Mouse (Mus musculus) hindbrain, embryonic 14.5 days (tissue): Measurements from ENCODE around the gene Olfr1044. TPM values are rescaled to one million over a fixed set of nuclear protein-coding genes. Genes with fewer than 3 reads are reported as not detected.
"Not testable (repeated sequence)": the region's sequence is repeated elsewhere in the genome, so short reads cannot be mapped to it uniquely, and the experiment has no call there.

Experiments used
- ATAC-seq: fragments of 200-750 bp; cut with Nextera tagmentation; 2 replicates; pipeline ENCODE4 v1.8.0; 2017; ENCODE audit warnings: moderate number of reproducible peaks, mild to moderate bottlenecking, moderate TSS enrichment, moderate library complexity; ENCODE audit not compliant: low FRiP score
- DNase-seq: peaks from one replicate; pipeline ENCODE4 v3.0.0-alpha.2; 2015; ENCODE audit warnings: low spot score
- H3K27ac ChIP-seq: fragments of 300-500 bp; sonication (generic); 2 replicates; pipeline ENCODE4 v1.5.1; 2014; ENCODE audit warnings: mild to moderate bottlenecking, moderate library complexity
- H3K27me3 ChIP-seq: fragments of 300-500 bp; sonication (generic); 2 replicates; pipeline ENCODE4 v1.6.1; 2014; ENCODE audit warnings: mild to moderate bottlenecking, low read length, mixed read lengths; ENCODE audit not compliant: control insufficient read depth, insufficient read depth
- H3K36me3 ChIP-seq: fragments of 300-500 bp; sonication (generic); replicated peaks from 2 replicates; pipeline ENCODE4 v1.6.1; 2014; ENCODE audit not compliant: control insufficient read depth, insufficient read depth
- H3K4me1 ChIP-seq: fragments of 300-500 bp; sonication (generic); replicated peaks from 2 replicates; pipeline ENCODE4 v1.6.1; 2014; ENCODE audit warnings: antibody characterized with exemption, low read length, mixed read lengths; ENCODE audit not compliant: control insufficient read depth, insufficient read depth
- H3K4me2 ChIP-seq: fragments of 300-500 bp; sonication (generic); replicated peaks from 2 replicates; pipeline ENCODE4 v1.6.1; 2014; ENCODE audit warnings: mild to moderate bottlenecking, moderate library complexity
- H3K4me3 ChIP-seq: fragments of 300-500 bp; sonication (generic); replicated peaks from 2 replicates; pipeline ENCODE4 v1.5.1; 2014; ENCODE audit warnings: mild to moderate bottlenecking, low read length
- H3K9ac ChIP-seq: fragments of 300-500 bp; sonication (generic); 2 replicates; pipeline ENCODE4 v1.6.1; 2014
- H3K9me3 ChIP-seq: fragments of 300-500 bp; sonication (generic); 2 replicates; pipeline ENCODE4 v1.6.1; 2016; ENCODE audit warnings: low read length; ENCODE audit not compliant: control insufficient read depth
- WGBS: fragments of 180-500 bp; shearing (Covaris S2); extraction: QIAGEN DNeasy Blood & Tissue Kit; methylation state at CpG from one replicate; pipeline ENCODE4 v1.1.7; 2014; 5-methylcytosine and 5-hydroxymethylcytosine counted together
- polyA plus RNA-seq: library from polyadenylated mRNA; unstranded; fragments of >200 nt; fragmentation: Nextera tagmentation; extraction: Ambion mirVana; gene quantifications from 2 replicates; pipeline ENCODE4 v1.2.1, GENCODE M21; 2014

Olfr1044 gene
- polyA plus RNA-seq, result not detected in 2 replicates

DNA sequence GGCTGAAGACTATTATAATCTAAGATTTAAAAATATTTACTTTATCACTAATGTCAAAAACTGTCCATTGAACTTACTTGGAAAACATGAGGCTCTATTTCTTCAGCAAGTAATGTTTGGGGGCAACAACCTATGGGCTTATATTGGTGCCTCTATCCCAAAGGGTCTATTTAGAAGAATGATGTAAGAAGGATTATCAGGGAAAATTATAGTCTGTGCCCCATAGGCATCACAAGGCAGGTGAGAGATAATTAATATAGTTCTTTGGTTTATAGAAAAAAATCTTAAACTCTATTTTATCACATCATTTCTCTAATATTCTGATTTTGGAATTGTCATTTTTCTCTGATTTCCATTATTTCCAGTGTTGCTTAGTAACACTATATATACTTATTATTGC is at the start of gene Olfr1044:
Olfr1044 (minus strand) TSS at position 101 of the 400 bp plus-strand sequence.
- Histone ChIP-seq H3K36me3 (no peaks in the 10 kb centered on the region), H3K4me1 (no peaks in the 10 kb centered on the region), H3K9me3 (no peaks in the 10 kb centered on the region), H3K27me3 (no peaks in the 10 kb centered on the region), H3K27ac (no peak within 1 kb of the TSS), H3K9ac (no peak within 1 kb of the TSS), H3K4me2 (no peak within 1 kb of the TSS), H3K4me3 (no peak within 1 kb of the TSS)
- DNase-seq (no peak), ATAC-seq (no peak)

DNA sequence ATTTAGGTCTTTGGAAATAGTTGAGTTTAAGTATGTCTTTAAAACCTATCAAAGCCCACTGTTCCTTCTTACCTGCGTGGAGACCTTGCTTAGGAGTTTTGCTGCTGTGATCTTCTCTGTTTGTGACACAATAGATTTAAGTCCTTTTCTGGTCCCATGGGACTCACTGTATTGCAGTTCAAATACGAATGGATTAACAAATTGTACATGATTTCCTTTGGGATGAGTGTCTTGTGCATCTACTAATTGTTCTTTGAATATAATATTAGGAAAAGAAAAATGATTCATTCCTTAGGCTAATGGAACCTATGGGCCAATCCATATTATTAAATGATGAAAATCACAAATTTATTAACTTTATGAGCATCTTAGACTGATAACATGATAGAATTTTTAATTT is 41.6 kb upstream of the Olfr1044 start, which contains the start of gene Olfr1046:
Olfr1046 (minus strand) TSS at position 101 of the 400 bp plus-strand sequence.
- no peak within 1 kb of the TSS for H3K4me3 ChIP-seq
- ATAC-seq, result no peak
- WGBS, result 71% methylated on average over 2 of the region's 2 CpGs

DNA sequence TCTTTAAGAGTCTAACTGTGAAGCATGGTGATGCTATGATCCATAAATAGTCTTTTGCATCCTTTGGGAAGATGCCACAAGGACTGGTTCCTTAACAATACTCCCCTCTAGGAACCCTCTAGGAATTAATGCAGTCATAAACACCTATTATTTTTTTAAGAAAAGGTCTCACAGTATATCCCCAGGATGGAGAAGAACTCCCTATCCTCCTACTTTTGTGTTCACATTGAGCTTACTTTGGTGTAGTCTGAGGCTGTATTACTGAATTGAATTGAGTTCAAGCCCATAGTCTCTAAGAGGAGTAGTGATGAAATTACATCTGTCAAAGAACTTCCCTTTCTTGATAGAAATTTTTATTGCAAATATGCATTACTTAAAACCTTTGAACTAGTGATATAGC is 25.3 kb upstream of the Olfr1044 start, which contains the start of gene Olfr1045:
Olfr1045 (minus strand) TSS at position 101 of the 400 bp plus-strand sequence.
- Histone ChIP-seq H3K4me1 (no peaks in the 10 kb centered on the region), H3K27me3 (no peaks in the 10 kb centered on the region), H3K9me3 (no peaks in the 10 kb centered on the region), H3K9ac (no peak within 1 kb of the TSS), H3K36me3 (no peaks in the 10 kb centered on the region), H3K4me2 (no peak within 1 kb of the TSS), H3K4me3 (no peak within 1 kb of the TSS), H3K27ac (no peak within 1 kb of the TSS)
- no peak for ATAC-seq
- DNase-seq, result no peak

More for the DNA sequence above, 41.6 kb upstream of the Olfr1044 start, which contains the start of gene Olfr1046:
- no peaks in the 10 kb centered on the region for H3K4me1 ChIP-seq
- no peak for DNase-seq
- H3K9me3 ChIP-seq, result no peaks in the 10 kb centered on the region
- H3K27me3 ChIP-seq, result no peaks in the 10 kb centered on the region
- H3K9ac ChIP-seq, result no peak within 1 kb of the TSS
- H3K36me3 ChIP-seq, result no peaks in the 10 kb centered on the region
- H3K4me2 ChIP-seq, result no peak within 1 kb of the TSS
- H3K27ac ChIP-seq, result no peak within 1 kb of the TSS

DNA sequence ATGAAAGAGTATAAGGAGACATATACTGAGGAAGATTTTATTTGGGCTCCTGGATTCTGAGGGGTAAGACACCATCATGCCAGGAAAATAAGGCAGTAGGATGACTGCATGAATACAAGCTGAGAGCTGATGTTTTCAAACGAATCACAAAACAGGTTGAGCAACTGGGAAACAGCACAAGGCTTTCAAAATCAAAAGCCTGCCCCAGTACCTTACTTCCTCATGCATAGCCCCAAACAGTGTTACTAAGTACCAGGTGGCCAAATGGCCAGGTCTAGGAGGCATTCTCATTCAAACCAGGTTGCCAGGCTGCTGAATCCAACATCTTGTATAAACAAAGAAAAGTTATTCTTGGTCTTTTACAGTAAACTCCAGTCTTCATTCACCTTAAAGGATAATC is 18.2 kb upstream of the Olfr1044 start:
- Histone ChIP-seq H3K4me3 (no peak overlapping the region), H3K4me2 (no peak overlapping the region), H3K27me3 (no peaks in the 10 kb centered on the region), H3K9ac (no peak overlapping the region), H3K9me3 (no peaks in the 10 kb centered on the region), H3K36me3 (no peaks in the 10 kb centered on the region), H3K4me1 (no peaks in the 10 kb centered on the region), H3K27ac (no peak overlapping the region)
- DNase-seq (no peak), ATAC-seq (no peak)
- WGBS, result 66% methylated on average over 1 of the region's 1 CpGs

DNA sequence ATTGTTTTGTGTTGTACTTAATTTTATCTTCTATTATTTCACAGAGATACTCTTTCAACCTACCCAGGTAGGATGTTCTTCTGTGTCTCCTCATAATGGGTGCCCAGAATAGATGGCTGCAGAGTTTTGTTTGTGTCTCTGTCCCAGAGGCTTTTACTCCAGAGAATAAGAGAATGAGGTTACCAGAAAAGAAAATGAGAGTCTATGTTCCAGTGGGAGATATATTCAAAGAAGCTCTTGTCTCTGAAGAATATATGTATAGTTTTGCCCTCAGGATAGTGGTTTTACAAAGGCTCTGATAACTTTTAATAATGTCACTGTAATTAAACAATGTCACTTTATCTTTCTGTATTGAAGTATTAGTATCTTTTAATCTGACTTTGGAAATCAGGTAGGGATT is 8.0 kb upstream of the Olfr1044 start, which contains the start of gene Olfr52:
Olfr52 (minus strand) TSS at position 101 of the 400 bp plus-strand sequence.
- no peak for ATAC-seq
- H3K9ac ChIP-seq, result no peak within 1 kb of the TSS

DNA sequence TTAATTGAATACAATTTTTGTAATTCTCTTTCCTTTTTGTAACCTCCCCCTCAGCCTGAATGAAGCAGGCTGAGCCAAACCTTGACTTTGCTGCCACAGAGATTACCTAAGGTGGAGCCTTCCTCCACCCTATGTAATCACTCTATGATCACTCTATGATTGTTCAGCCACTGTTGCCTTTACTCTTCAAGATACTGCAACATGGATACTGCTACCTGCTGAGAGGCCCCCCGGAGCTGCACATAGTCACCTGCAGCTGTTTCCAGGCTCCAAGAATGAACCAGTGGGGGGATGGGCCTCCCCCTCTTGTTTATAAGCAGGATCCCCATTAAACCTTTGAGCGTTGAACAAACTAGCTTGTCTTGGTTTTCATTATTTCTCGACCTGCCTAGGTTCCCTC is 2.3 kb upstream of the Olfr1044 start:
- ATAC-seq, result no peak
- Histone ChIP-seq H3K4me1 (no peaks in the 10 kb centered on the region), H3K4me3 (no peak overlapping the region), H3K9me3 (no peaks in the 10 kb centered on the region), H3K27me3 (no peaks in the 10 kb centered on the region), H3K27ac (no peak overlapping the region), H3K36me3 (no peaks in the 10 kb centered on the region), H3K4me2 (no peak overlapping the region), H3K9ac (no peak overlapping the region)
- no peak for DNase-seq
- WGBS, result 85% methylated on average over 3 of the region's 3 CpGs

More for the DNA sequence above, 8.0 kb upstream of the Olfr1044 start, which contains the start of gene Olfr52:
- Histone ChIP-seq H3K4me1 (no peaks in the 10 kb centered on the region), H3K4me3 (no peak within 1 kb of the TSS), H3K4me2 (no peak within 1 kb of the TSS), H3K36me3 (no peaks in the 10 kb centered on the region), H3K27ac (no peak within 1 kb of the TSS), H3K27me3 (no peaks in the 10 kb centered on the region), H3K9me3 (no peaks in the 10 kb centered on the region)
- no peak for DNase-seq

DNA sequence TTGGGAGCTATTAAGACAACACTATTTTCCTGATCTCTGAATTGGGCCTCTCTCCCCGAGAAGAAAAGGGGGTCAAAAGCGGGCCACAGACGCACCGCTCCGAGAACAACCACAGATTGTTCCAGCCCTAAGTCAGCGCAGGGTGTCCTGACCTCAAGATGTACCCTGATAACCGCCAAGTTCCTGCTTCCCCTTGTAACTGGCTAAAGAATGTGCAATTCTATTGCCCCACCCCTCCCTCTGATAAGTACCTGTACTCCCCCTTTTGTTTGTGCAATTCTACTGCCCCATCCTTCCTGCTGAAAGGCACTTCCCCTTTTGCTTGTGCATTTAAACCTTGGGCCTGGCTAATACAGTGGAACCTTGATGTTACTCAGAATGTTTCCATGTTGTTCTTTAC is 2.2 kb downstream of the Olfr1044 start:
- H3K9me3 ChIP-seq, H3K9ac ChIP-seq, DNase-seq, H3K36me3 ChIP-seq, H3K4me3 ChIP-seq, H3K27ac ChIP-seq, H3K4me2 ChIP-seq, ATAC-seq, H3K27me3 ChIP-seq, H3K4me1 ChIP-seq: not testable (repeated sequence)
- WGBS, result 87% methylated on average over 7 of the region's 7 CpGs

DNA sequence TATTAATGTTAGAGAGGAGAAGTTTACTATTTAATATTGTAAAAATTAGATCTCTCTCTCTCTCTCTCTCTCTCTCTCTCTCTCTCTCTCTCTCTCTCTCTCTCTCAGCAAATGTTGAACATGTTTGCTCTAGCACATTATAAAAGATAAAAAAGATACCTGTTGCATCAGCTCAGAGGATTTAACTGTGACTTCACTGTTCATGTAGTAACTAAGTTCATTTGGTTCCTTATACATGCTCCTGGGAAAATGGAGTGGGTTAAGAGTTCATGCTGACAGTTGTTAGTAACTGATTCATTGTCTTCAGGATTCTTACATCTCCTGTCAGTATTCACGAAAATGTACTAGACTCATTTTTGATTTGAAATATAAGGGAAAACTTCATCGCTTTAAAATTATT is 10.2 kb downstream of the Olfr1044 start, which contains the start of gene Olfr1043:
Olfr1043 (minus strand) TSS at position 101 of the 400 bp plus-strand sequence.
- H3K27ac ChIP-seq, result no peak within 1 kb of the TSS
- no peaks in the 10 kb centered on the region for H3K4me1 ChIP-seq
- H3K36me3 ChIP-seq, result no peaks in the 10 kb centered on the region
- no peak within 1 kb of the TSS for H3K4me3 ChIP-seq
- DNase-seq (no peak), ATAC-seq (no peak)
- no peak within 1 kb of the TSS for H3K9ac ChIP-seq
- H3K27me3 ChIP-seq, result no peaks in the 10 kb centered on the region
- H3K4me2 ChIP-seq, result no peak within 1 kb of the TSS
- no peaks in the 10 kb centered on the region for H3K9me3 ChIP-seq
- 92% methylated on average over 2 of the region's 2 CpGs for WGBS

DNA sequence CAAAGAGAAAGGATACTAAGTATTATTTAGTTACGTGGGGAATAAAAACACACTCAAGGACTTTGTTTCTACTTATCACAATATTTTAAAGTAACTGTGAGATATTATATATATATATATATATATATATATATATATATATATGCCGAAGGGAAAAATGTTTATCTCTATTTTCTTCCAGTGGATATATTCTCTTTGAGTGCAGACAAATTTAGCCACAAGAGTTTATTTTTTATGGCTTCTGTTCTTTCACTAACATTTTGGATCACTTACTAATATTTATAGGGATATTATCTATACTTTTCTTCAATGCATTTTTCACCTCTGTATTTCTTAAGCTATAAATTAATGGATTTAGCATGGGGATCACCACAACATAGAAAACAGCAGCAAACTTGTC is 15.9 kb downstream of the Olfr1044 start, which contains the start of gene Olfr1042:
Olfr1042 (minus strand) TSS at position 101 of the 400 bp plus-strand sequence.
- H3K27ac ChIP-seq, result no peak within 1 kb of the TSS
- ATAC-seq, result no peak
- WGBS, result 91% methylated on average over 2 of the region's 2 CpGs
- H3K9ac ChIP-seq, result no peak within 1 kb of the TSS
- H3K4me3 ChIP-seq, result no peak within 1 kb of the TSS
- no peak for DNase-seq
- no peaks in the 10 kb centered on the region for H3K4me1 ChIP-seq
- H3K4me2 ChIP-seq, result no peak within 1 kb of the TSS
- H3K9me3 ChIP-seq, result no peaks in the 10 kb centered on the region
- no peaks in the 10 kb centered on the region for H3K36me3 ChIP-seq
- no peaks in the 10 kb centered on the region for H3K27me3 ChIP-seq

DNA sequence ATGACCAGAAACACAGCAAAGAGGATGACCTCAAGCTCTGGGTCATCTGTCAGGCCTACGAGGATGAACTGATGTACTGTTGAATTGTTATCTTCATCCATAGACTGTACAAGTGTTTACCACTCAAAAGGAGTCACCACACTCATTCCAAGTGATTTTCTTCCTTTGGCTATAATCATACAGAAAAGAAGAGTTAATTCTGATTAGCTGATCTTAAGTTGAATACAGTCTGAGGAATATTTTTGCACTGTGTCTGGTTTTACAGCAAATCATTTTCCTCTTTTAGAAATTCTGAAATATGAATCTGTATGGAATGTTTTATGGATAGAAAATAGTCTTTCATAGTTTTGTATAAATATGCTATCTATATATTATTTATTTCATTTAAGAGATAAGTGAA is 31.0 kb downstream of the Olfr1044 start, which contains the start of gene Olfr1040:
Olfr1040 (minus strand) TSS at position 101 of the 400 bp plus-strand sequence.
- WGBS, result 86% methylated on average over 1 of the region's 1 CpGs
- H3K4me3 ChIP-seq, result no peak within 1 kb of the TSS
- H3K27ac ChIP-seq, result no peak within 1 kb of the TSS
- ATAC-seq (no peak), DNase-seq (no peak)
- H3K9me3 ChIP-seq, result no peaks in the 10 kb centered on the region
- H3K36me3 ChIP-seq, result no peaks in the 10 kb centered on the region
- H3K9ac ChIP-seq, result no peak within 1 kb of the TSS
- no peak within 1 kb of the TSS for H3K4me2 ChIP-seq
- no peaks in the 10 kb centered on the region for H3K27me3 ChIP-seq
- no peaks in the 10 kb centered on the region for H3K4me1 ChIP-seq
